Mouse (Mus musculus) gastrocnemius, adult 2 months (tissue): ENCODE results near the gene Lyst. TPM values are rescaled to one million over a fixed set of nuclear protein-coding genes. Genes with fewer than 3 reads are reported as not detected.

Experiments used
- DNase-seq: peaks from one replicate; pipeline ENCODE4 v3.0.0; 2022
- H3K27ac ChIP-seq: fragments of 200-600 bp; 2 replicates; pipeline ENCODE4 v1.8.1; 2022; ENCODE audit warnings: mild to moderate bottlenecking
- H3K4me3 ChIP-seq: fragments of 200-600 bp; 2 replicates; pipeline ENCODE4 v1.8.1; 2022; ENCODE audit warnings: mild to moderate bottlenecking, moderate library complexity
- CTCF ChIP-seq: fragments of 200-600 bp; IDR thresholded peaks from 2 replicates; pipeline ENCODE4 v1.8.1; 2022; ENCODE audit warnings: antibody characterized with exemption, mild to moderate bottlenecking, moderate library complexity
- intact Hi-C: fragments of 180-260 bp; cut with DNase I; formaldehyde crosslinking; loops from one replicate; pipeline ENCODE4 v1.15.1; 2025
- total RNA-seq, 2 experiments: library from RNA; stranded (reverse); gene quantifications; 2 replicates each; pipeline ENCODE4 v1.2.3; 2021

The Lyst gene
- total RNA-seq, 2 experiments from 2014 or later: 3.9 to 6.1 TPM

DNA sequence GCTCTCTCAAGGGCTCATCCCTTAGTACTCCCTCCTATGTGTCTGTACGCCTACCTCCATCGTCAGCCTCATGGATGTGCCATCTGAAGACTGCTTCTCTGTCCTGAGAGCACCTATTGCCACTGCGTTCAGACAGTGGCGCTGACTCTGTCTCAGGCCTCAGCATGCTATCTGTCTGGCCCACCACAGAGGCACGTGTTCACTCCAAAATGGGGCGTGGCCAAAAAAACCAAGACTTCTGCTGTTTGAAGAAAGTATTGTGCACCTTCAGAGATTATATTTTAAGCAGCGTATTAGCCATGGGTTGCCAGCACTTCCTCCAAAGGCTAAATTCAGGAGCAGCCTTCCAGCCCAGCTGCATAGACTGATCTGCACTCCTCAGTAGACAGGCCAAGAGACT lies 220.7 kb downstream of the Lyst start:
- DNase-seq: no peak
- Histone ChIP-seq H3K4me3 (no peak overlapping the region), H3K27ac (no peak overlapping the region)
- intact Hi-C loops: no loop called here
- no peak for TF ChIP-seq CTCF

DNA sequence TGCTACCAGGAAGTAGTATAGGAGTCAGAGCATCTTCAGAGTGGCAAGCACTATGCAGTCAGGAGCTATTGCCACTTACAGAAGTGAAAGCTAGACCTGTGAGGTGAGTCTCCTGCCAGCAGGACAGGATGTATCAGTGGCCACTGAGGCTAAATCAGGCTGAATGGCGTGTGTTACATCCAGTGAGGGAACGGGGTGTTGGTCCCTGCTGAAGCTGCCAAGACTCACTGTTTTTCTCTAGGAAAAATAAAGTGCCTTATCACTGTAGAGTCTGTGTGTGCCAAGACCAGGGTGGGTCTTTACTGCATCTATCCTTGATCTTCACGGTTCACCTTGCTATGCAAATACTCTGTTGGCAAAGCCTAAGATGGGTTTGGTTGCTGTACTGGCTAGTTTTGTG lies 228.5 kb downstream of the Lyst start:
- intact Hi-C loops: no loop called here
- Histone ChIP-seq H3K27ac (no peak overlapping the region), H3K4me3 (no peak overlapping the region)
- no peak for DNase-seq
- no peak for TF ChIP-seq CTCF

DNA sequence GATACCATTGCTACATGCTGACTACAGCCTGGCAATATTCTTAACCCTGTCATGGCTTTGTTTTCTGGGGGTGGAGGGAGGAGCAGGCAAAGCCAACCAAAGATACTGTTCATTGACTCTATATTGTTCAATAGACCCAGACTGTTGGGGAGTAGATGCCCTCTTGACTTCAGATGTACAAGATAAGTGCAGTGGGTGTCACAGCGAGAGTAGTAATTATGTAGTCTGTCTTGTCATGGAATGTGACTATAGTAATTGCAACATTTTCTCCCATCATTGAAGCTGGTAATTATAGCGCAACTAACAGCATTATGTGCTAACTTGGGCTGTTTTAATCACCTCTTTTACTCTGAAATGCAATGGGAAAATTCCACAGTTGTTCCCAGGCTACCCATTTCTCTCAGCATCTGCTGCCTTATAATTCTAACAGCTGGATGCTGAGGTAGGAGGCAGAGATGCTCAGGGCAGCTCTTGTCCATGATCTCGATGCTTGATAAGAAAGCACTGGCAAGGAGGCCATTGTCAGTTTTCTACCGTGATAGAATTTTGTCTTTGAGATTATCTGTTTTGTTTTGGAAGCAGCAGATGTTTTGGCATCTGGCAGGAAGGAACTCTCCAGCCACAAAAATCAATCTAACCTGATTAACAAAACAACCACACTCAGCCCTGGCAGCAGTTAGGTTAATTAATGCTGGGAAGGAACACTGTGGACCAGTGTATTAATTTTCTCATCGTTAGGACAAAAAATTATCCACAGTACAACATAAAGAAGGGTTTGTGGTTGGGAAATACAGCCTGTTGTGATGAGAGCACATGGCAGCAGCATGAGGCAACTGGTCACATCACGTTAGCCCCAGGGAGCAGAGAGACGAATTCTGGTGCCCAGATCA lies 230.3 kb downstream of the Lyst start:
- DNase-seq: no peak
- H3K27ac ChIP-seq: no peak overlapping the region
- TF ChIP-seq CTCF: no peak
- no peak overlapping the region for H3K4me3 ChIP-seq
- intact Hi-C loops: no loop called here

DNA sequence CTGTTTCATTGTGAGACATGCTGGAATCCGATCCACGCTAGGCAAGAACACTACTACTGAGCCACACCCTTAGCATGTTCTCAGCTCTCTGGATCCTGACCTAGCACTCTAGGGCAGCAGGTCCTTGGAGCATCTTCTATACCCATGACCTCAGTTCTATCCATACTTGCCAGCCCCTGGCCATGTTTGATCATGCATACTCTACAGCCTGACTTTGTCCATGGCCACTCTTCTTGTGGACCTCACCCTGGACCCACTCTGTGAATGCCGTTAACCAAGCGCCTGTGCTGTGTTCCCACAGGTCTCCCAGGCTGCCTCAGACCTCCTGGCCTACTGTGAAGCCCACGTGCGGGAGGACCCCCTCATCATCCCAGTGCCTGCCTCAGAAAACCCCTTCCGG lies 234.7 kb downstream of the Lyst start:
- intact Hi-C loops: no loop called here
- Histone ChIP-seq H3K4me3 (no peak overlapping the region), H3K27ac (no peak overlapping the region)
- no peak for TF ChIP-seq CTCF
- DNase-seq: no peak

- H3K4me3 ChIP-seq: no peak overlapping the region
- intact Hi-C loops: no loop called here
- H3K27ac ChIP-seq: no peak overlapping the region
- DNase-seq: no peak
- no peak for TF ChIP-seq CTCF
Measured at GRCm38 (mm10) chr13:13826533-13826932, 236.3 kb downstream of the Lyst start.

DNA sequence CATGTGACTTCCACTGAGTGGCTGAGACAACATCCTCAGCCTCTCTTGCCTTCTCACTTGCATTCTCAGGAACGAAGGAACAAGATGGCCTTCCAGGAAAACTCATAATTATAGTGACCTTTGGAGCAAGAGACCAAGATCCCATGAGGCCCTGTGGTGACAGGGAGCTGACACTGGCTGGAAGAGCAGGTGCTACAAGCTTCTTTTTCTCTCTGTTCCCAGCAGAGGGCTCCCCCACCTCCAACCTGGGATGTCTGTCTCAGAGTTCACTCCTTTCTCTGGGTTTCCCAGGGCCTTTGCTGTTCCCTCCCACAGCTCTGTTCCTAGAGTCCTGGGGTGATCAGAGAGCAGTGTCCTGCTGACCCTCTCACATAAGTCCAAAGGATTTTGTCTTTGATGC lies 237.9 kb downstream of the Lyst start:
- DNase-seq: no peak
- no peak for TF ChIP-seq CTCF
- no peak overlapping the region for H3K4me3 ChIP-seq
- intact Hi-C loops: no loop called here
- no peak overlapping the region for H3K27ac ChIP-seq

Other genes with a start within 250 kb of the Lyst start
- gene Gpr137b, start 196.4 kb upstream of the Lyst start, total RNA-seq: 1 to 10 TPM; 2.2 to 3.0 TPM
- gene Nid1, start 152.8 kb upstream of the Lyst start, total RNA-seq: 10 to 100 TPM; 37.3 to 49.2 TPM
- gene Gng4, start 193.7 kb downstream of the Lyst start, total RNA-seq: under 1 TPM; 0.41 to 0.75 TPM